Mouse (Mus musculus) liver, adult 2 months (tissue): ENCODE data around the gene Ryr3.

Experiments
- CTCF ChIP-seq: fragments of 200-500 bp; IDR thresholded peaks from 2 replicates; pipeline ENCODE4 v1.5.1; 2011; ENCODE audit warnings: low read depth, low read length, control low read depth
- POLR2A ChIP-seq: fragments of 200-500 bp; IDR thresholded peaks from 2 replicates; pipeline ENCODE4 v1.6.1; 2011; ENCODE audit warnings: low read length, control low read depth; ENCODE audit not compliant: insufficient read depth; ENCODE audit errors: extremely low read depth

DNA sequence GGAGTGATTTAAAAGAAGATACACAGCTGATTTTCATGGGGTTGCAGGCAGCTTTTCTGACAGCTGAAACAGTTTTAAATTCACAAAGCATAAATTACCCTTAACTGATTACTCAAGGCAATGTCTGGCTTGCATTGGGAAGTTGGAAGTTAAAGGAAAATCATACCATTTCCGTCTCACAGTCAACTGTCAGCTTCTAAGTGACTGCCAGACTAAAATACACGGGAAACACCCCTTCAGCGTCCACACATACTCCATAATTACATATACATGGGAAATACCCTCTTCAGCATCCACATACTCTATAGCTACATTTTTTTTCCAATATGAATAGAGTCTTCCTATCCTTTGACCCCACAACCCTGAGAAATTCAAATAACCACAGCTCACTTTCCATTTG lies 158.8 kb downstream of the Ryr3 start:
- TF ChIP-seq CTCF (no peak), POLR2A (no peak)
